Mouse (Mus musculus) lung, postnatal 0 days (tissue): ENCODE results near the gene Six3. TPM values are rescaled to one million over a fixed set of nuclear protein-coding genes. Genes with fewer than 3 reads are reported as not detected.

Experiments
- ATAC-seq: fragments of 200-750 bp; cut with Nextera tagmentation; 2 replicates; pipeline ENCODE4 v1.8.0; 2017; ENCODE audit warnings: moderate library complexity
- DNase-seq: peaks from one replicate; pipeline ENCODE4 v3.0.0-alpha.2; 2016; ENCODE audit warnings: low spot score
- H3K27ac ChIP-seq: fragments of 300-500 bp; sonication (generic); 2 replicates; pipeline ENCODE4 v1.5.1; 2014; ENCODE audit warnings: antibody characterized with exemption, mild to moderate bottlenecking, low read length, mixed read lengths
- H3K27me3 ChIP-seq: fragments of 300-500 bp; sonication (generic); replicated peaks from 2 replicates; pipeline ENCODE4 v1.6.1; 2014; ENCODE audit warnings: low read length, mixed read lengths; ENCODE audit not compliant: insufficient read depth
- H3K36me3 ChIP-seq: fragments of 300-500 bp; sonication (generic); 2 replicates; pipeline ENCODE4 v1.6.1; 2014; ENCODE audit warnings: low read length, mixed read lengths; ENCODE audit not compliant: insufficient read depth
- H3K4me1 ChIP-seq: fragments of 300-500 bp; sonication (generic); 2 replicates; pipeline ENCODE4 v1.6.1; 2014; ENCODE audit warnings: antibody characterized with exemption, low read depth, low read length, mixed read lengths; ENCODE audit not compliant: insufficient read depth
- H3K4me2 ChIP-seq: fragments of 300-500 bp; sonication (generic); replicated peaks from 2 replicates; pipeline ENCODE4 v1.6.1; 2014; ENCODE audit warnings: low read depth, mild to moderate bottlenecking, low read length, moderate library complexity, mixed read lengths
- H3K4me3 ChIP-seq: fragments of 300-500 bp; sonication (generic); 2 replicates; pipeline ENCODE4 v1.5.1; 2014; ENCODE audit warnings: low read depth, low read length
- H3K9ac ChIP-seq: fragments of 300-500 bp; sonication (generic); replicated peaks from 2 replicates; pipeline ENCODE4 v1.6.1; 2014; ENCODE audit warnings: low read depth, mild to moderate bottlenecking
- H3K9me3 ChIP-seq: fragments of 300-500 bp; sonication (generic); 2 replicates; pipeline ENCODE4 v1.6.1; 2016; ENCODE audit warnings: low read length, mixed read lengths
- CTCF ChIP-seq: IDR thresholded peaks from 2 replicates; pipeline ENCODE4 v1.5.1; 2016; ENCODE audit warnings: antibody characterized with exemption, mild to moderate bottlenecking
- EP300 ChIP-seq: IDR thresholded peaks from 2 replicates; pipeline ENCODE4 v1.6.1; 2016; ENCODE audit warnings: antibody characterized with exemption, mild to moderate bottlenecking, control low read depth
- WGBS: fragments of 180-500 bp; shearing (Covaris S2); extraction: QIAGEN DNeasy Blood & Tissue Kit; methylation state at CpG from one replicate; pipeline ENCODE4 v1.1.7; 2014; 5-methylcytosine and 5-hydroxymethylcytosine counted together
- polyA plus RNA-seq: library from polyadenylated mRNA; unstranded; fragments of >200 nt; fragmentation: Nextera tagmentation; extraction: Ambion mirVana; gene quantifications from 2 replicates; pipeline ENCODE4 v1.2.1, GENCODE M21; 2015

Six3 gene
- polyA plus RNA-seq, 1 experiment from 2014 or later: not detected

- WGBS: 51% methylated on average over 5 of the region's 5 CpGs
- Histone ChIP-seq H3K9ac (no peak overlapping the region), H3K4me3 (no peak overlapping the region), H3K27me3 (peaks cover 10% of the 10 kb centered on the region), H3K27ac (no peak overlapping the region), H3K4me1 (no peaks in the 10 kb centered on the region), H3K9me3 (no peaks in the 10 kb centered on the region), H3K4me2 (no peak overlapping the region), H3K36me3 (no peaks in the 10 kb centered on the region)
- no peak for ATAC-seq
- no peak for TF ChIP-seq EP300
- no peak for TF ChIP-seq CTCF
- DNase-seq: no peak
Observed at GRCm38 (mm10) chr17:85661521-85661920, 48.1 kb downstream of the Six3 start.

GRCm38 (mm10) chr17:85664202-85664601 lies 50.8 kb downstream of the Six3 start:
- peaks cover 10% of the 10 kb centered on the region for H3K27me3 ChIP-seq
- ATAC-seq (no peak), DNase-seq (no peak)
- H3K9me3 ChIP-seq: no peaks in the 10 kb centered on the region
- no peak overlapping the region for H3K9ac ChIP-seq
- TF ChIP-seq EP300 (no peak), CTCF (no peak)
- 39% methylated on average over 2 of the region's 2 CpGs for WGBS
- H3K36me3 ChIP-seq: no peaks in the 10 kb centered on the region
- no peaks in the 10 kb centered on the region for H3K4me1 ChIP-seq
- no peak overlapping the region for H3K4me2 ChIP-seq
- H3K4me3 ChIP-seq: no peak overlapping the region
- no peak overlapping the region for H3K27ac ChIP-seq

DNA sequence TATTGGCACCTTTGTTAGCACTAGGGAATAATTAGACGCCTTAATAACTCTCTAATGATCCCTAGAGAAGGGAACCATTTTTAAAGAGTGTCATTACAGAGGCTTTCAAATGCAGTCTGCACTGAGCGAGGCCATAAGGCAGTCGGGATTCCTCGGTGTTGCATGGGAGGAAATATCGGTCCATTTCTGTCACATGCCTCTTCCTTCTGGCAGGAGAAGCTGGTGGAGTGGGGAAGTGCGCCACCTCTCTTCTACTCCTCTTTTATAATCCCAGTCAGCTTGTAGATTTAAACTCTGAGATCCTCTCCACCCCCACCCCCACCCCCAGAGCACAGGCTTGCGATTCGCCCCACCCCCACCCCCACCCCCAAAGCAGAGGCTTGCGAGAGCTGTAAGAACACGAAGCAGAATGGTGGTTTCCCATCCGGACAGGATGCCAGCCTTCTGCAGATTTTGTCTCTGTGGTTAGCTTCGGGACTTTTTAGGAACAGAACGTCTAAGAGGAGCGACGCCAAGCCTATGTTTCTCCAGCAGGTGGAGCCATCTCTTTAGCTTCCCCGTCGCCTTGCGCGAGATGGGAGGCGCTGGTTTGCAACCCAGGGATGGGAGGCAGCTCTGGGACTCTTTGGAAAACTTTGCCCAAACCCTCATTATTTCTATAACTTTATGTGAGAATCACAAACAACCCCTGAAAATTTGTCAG lies 51.4 kb downstream of the Six3 start:
- Histone ChIP-seq H3K36me3 (no peaks in the 10 kb centered on the region), H3K9me3 (no peaks in the 10 kb centered on the region), H3K4me3 (peak overlapping the region; percentile 15; the same call in 1 of the 2 replicates), H3K9ac (no peak overlapping the region), H3K27me3 (peaks cover 10% of the 10 kb centered on the region), H3K27ac (no peak overlapping the region), H3K4me2 (0 out of 2 replicates have a peak overlapping the region, but pooled peaks have one; percentile 14), H3K4me1 (no peaks in the 10 kb centered on the region)
- 3% methylated on average over 20 of the region's 20 CpGs for WGBS
- peak; percentile 86 for DNase-seq
- peak; percentile 62 for ATAC-seq
- TF ChIP-seq EP300 (no peak), CTCF (peak; percentile 85)

Other genes with a start within 250 kb of the Six3 start
- gene Six2, start 74.7 kb downstream of the Six3 start, polyA plus RNA-seq: not detected in 2 replicates